Mouse (Mus musculus): ENCODE results near the gene Ccnk. TPM values are rescaled to one million over a fixed set of nuclear protein-coding genes. Genes with fewer than 3 reads are reported as not detected.

Gene Ccnk
- 10 to 100 TPM; 85.3 to 96.2 TPM for total RNA-seq (2023)

DNA sequence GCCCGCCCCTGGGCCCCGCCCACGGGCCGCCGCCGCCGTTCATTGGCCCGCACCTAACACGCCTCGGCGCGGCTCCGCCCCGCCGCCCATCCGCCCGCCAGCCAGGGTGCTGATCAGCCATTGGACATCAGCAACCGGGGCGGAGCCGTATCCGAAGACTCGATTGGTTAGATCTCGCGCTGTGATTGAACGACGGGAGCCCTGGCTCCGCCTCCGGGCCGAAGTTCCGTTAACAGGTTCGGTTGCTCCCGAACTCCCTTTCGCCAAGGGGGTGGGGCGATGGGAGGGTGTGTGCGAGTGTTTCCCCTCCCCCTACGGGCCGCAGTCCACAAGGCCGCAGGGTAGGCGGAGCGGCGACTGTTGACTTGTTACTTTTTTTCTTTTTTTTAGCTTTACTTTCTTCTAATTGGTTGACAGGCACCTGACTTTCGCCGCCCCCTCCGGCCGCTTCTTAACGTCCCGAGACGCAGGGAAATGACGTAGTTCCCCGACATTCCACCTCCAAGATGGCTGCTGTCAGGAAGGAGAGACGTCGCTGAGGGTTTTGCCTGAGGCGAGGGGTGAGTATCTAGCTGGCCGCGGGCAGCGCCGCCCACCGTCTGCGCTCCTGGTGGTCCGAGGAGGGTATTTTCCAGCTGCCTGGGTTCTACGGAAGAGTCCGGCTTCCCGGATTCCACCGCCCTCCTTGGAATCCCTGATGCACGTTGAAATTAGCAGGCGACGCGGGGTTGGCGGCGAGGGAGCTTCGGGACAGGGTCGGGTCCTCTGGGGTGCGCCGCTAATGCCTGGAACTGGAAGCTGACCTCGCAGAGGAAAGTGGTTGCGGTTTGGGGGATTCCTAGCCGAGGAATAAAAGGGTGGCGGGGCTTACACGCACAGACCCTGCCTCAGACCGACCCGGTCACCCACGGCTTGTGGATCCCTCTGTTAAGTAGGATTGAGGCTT is at the start of gene Ccnk:
Gene Ccnk (plus strand): TSS at position 259 of the 946 bp plus-strand sequence.

DNA sequence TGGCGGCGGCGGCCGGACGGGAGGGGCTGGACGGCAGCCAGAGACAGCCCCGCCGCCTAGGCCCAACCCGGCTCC is 296 bp upstream of the Ccnk start, which contains the start of gene Setd3:
Gene Setd3 (minus strand): TSS at position 69 of the 75 bp plus-strand sequence.

Other genes with a start within 250 kb of the Ccnk start
- gene Bcl11b, start 176.0 kb upstream of the Ccnk start, total RNA-seq (2023) = 1 to 10 TPM in 1 of 2 experiments, under 1 TPM in 1; 0.12 to 1.1 TPM
- 10 to 100 TPM; 56.9 to 60.9 TPM for gene Setd3, start 265 bp upstream of the Ccnk start, total RNA-seq (2023)
- under 1 TPM; 0.71 to 0.81 TPM for gene Ccdc85c, start 95.8 kb downstream of the Ccnk start, total RNA-seq (2023)
- gene Hhipl1, start 126.7 kb downstream of the Ccnk start, total RNA-seq (2023) = not detected
- gene Cyp46a1, start 154.8 kb downstream of the Ccnk start, total RNA-seq (2023) = not detected
- gene Eml1, start 191.4 kb downstream of the Ccnk start, total RNA-seq (2023) = not detected